Comparison of ENCODE assay signal across 24 mouse cellular contexts in genomic region chr11:101519364-101519763, GRCm38 (mm10). TPM values are rescaled to one million over a fixed set of nuclear protein-coding genes. Genes with fewer than 3 reads are reported as not detected.
DNase-seq lines count a peak whose midpoint lies in the region; ATAC-seq and TF ChIP-seq lines count a peak whose summit lies in the region.
"Had no signal": no experiment of that assay in that cellular context is flagged by ENCODE, and none has a peak within 500 bp of the region (broad histone marks: within the 10 kb centered on the region; RNA-seq: fewer than 3 reads in every experiment).

No protein-coding gene starts in this region.

- no peaks in the 10 kb centered on the region for H3K9me3 ChIP-seq in kidney, embryonic 14.5 days (ENCODE audit: control insufficient read depth, low read length)
- H3K9me3 ChIP-seq in liver, embryonic 15.5 days (replicated peaks) = no peaks in the 10 kb centered on the region
- no peaks in the 10 kb centered on the region for H3K9me3 ChIP-seq in liver, embryonic 11.5 days (ENCODE audit: control insufficient read depth, low read length)
- no peaks in the 10 kb centered on the region for H3K9me3 ChIP-seq in liver, postnatal 0 days (ENCODE audit: low read length)
- H3K9me3 ChIP-seq: embryonic facial prominence, embryonic 12.5 days; embryonic facial prominence, embryonic 15.5 days; G1E; hindbrain, embryonic 12.5 days had no signal

- TF ChIP-seq POLR2A in kidney, adult 2 months (IDR thresholded peaks at IDR 0.05; ENCODE audit: low read depth, low read length) = no peak

- no peak for TF ChIP-seq CTCF in kidney, adult 2 months (conservative IDR thresholded peaks at IDR 0.05; ENCODE audit: insufficient read depth, insufficient read length, low read depth, low read length)
- TF ChIP-seq CTCF in liver, postnatal 0 days (IDR thresholded peaks at IDR 0.05; ENCODE audit: low read depth) = no peak

- H3K4me1 ChIP-seq in kidney, adult 2 months (ENCODE audit: control insufficient read depth, insufficient read depth, low read length) = peaks cover 5% of the 10 kb centered on the region; the same call in 1 of the 2 replicates
- no peaks in the 10 kb centered on the region for H3K4me1 ChIP-seq in kidney, embryonic 14.5 days (ENCODE audit: control insufficient read depth, insufficient read depth, low read length)
- no peaks in the 10 kb centered on the region for H3K4me1 ChIP-seq in liver, embryonic 15.5 days (replicated peaks)
- no peaks in the 10 kb centered on the region for H3K4me1 ChIP-seq in liver, embryonic 11.5 days (replicated peaks; ENCODE audit: control insufficient read depth, insufficient read depth, low read length)
- no peaks in the 10 kb centered on the region; the same call in 1 of the 2 replicates for H3K4me1 ChIP-seq in liver, postnatal 0 days (ENCODE audit: insufficient read depth)
- H3K4me1 ChIP-seq: embryonic facial prominence, embryonic 12.5 days; embryonic facial prominence, embryonic 15.5 days; hindbrain, embryonic 12.5 days had no signal

- no peak overlapping the region for H3K4me2 ChIP-seq in kidney, embryonic 14.5 days (replicated peaks; ENCODE audit: low read depth, low read length)
- no peak overlapping the region for H3K4me2 ChIP-seq in liver, embryonic 15.5 days
- H3K4me2 ChIP-seq in liver, embryonic 11.5 days = no peak overlapping the region
- H3K4me2 ChIP-seq in liver, postnatal 0 days (ENCODE audit: low read depth, low read length) = no peak overlapping the region
- H3K4me2 ChIP-seq: embryonic facial prominence, embryonic 12.5 days; embryonic facial prominence, embryonic 15.5 days; heart, embryonic 11.5 days; hindbrain, embryonic 12.5 days had no signal

- H3K36me3 ChIP-seq in kidney, adult 2 months (ENCODE audit: control insufficient read depth, insufficient read depth, low read length) = no peaks in the 10 kb centered on the region
- peaks cover 46% of the 10 kb centered on the region for H3K36me3 ChIP-seq in kidney, embryonic 14.5 days (ENCODE audit: control insufficient read depth, insufficient read depth, low read length)
- H3K36me3 ChIP-seq in liver, embryonic 15.5 days (replicated peaks) = peaks cover 84% of the 10 kb centered on the region
- peaks cover 17% of the 10 kb centered on the region for H3K36me3 ChIP-seq in liver, embryonic 11.5 days (ENCODE audit: control insufficient read depth, insufficient read depth, low read length)
- H3K36me3 ChIP-seq in liver, postnatal 0 days (replicated peaks; ENCODE audit: insufficient read depth, low read length) = peaks cover 35% of the 10 kb centered on the region

- 65% methylated on average over 6 of the region's 6 CpGs for WGBS in kidney, adult 2 months
- WGBS in kidney, embryonic 14.5 days = 83% methylated on average over 6 of the region's 6 CpGs
- 81% methylated on average over 6 of the region's 6 CpGs for WGBS in liver, embryonic 15.5 days (ENCODE audit: insufficient replicate concordance)
- WGBS in liver, embryonic 11.5 days = 88% methylated on average over 6 of the region's 6 CpGs
- 73% methylated on average over 6 of the region's 6 CpGs for WGBS in liver, postnatal 0 days (ENCODE audit: insufficient replicate concordance)

- H3K27me3 ChIP-seq in kidney, adult 2 months (replicated peaks; ENCODE audit: control insufficient read depth, insufficient read depth, low read length) = no peaks in the 10 kb centered on the region
- H3K27me3 ChIP-seq in kidney, embryonic 14.5 days (ENCODE audit: control insufficient read depth, insufficient read depth, low read length) = no peaks in the 10 kb centered on the region
- no peaks in the 10 kb centered on the region for H3K27me3 ChIP-seq in liver, embryonic 15.5 days
- H3K27me3 ChIP-seq in liver, embryonic 11.5 days (replicated peaks; ENCODE audit: control insufficient read depth, insufficient read depth, low read length) = no peaks in the 10 kb centered on the region
- H3K27me3 ChIP-seq in liver, postnatal 0 days (ENCODE audit: insufficient read depth, low read length) = no peaks in the 10 kb centered on the region
- H3K27me3 ChIP-seq: CH12.LX; embryonic facial prominence, embryonic 12.5 days; embryonic facial prominence, embryonic 15.5 days; hindbrain, embryonic 12.5 days; Patski had no signal

- DNase-seq in kidney, adult 2 months = peak; percentile 33
- DNase-seq in liver, embryonic 11.5 days (ENCODE audit: low spot score) = no peak
- DNase-seq in liver, postnatal 0 days = peak; percentile 25
- no peak for DNase-seq in right cerebral cortex, postnatal 25 days
- DNase-seq: B cell, adult 2 months; cerebellum, adult 11 months; cerebellum, adult 2 months; cerebellum, adult 9-11 months; cerebellum, postnatal 25 days; forebrain, postnatal 0 days; gastrocnemius, adult 2 months; gastrocnemius, postnatal 14 days; heart, adult 11 months had no signal

- H3K4me3 ChIP-seq in kidney, adult 2 months (ENCODE audit: insufficient read depth, low read depth, low read length) = no peak overlapping the region
- no peak overlapping the region for H3K4me3 ChIP-seq in kidney, embryonic 14.5 days (ENCODE audit: low read length)
- H3K4me3 ChIP-seq in liver, embryonic 15.5 days (replicated peaks) = no peak overlapping the region
- H3K4me3 ChIP-seq in liver, embryonic 11.5 days (ENCODE audit: low read depth, low read length) = no peak overlapping the region
- H3K4me3 ChIP-seq in liver, postnatal 0 days (ENCODE audit: low read depth, low read length) = no peak overlapping the region
- H3K4me3 ChIP-seq: embryonic facial prominence, embryonic 12.5 days; embryonic facial prominence, embryonic 15.5 days; gastrocnemius, adult 2 months; hindbrain, embryonic 12.5 days had no signal

- no peak overlapping the region for H3K27ac ChIP-seq in kidney, adult 2 months (ENCODE audit: insufficient read depth, low read depth, low read length)
- H3K27ac ChIP-seq in kidney, embryonic 14.5 days (ENCODE audit: low read depth, low read length) = no peak overlapping the region
- no peak overlapping the region for H3K27ac ChIP-seq in liver, embryonic 15.5 days (replicated peaks)
- no peak overlapping the region for H3K27ac ChIP-seq in liver, embryonic 11.5 days (ENCODE audit: low read depth, low read length)
- H3K27ac ChIP-seq in liver, postnatal 0 days (ENCODE audit: low read depth) = peak overlapping the region; percentile 87
- H3K27ac ChIP-seq: embryonic facial prominence, embryonic 12.5 days; embryonic facial prominence, embryonic 15.5 days; gastrocnemius, adult 2 months; hindbrain, embryonic 12.5 days had no signal

- TF ChIP-seq EP300 in liver, postnatal 0 days (IDR thresholded peaks at IDR 0.05; ENCODE audit: low read depth) = peak; percentile 79

- no peak for ATAC-seq in kidney, embryonic 14.5 days (ENCODE audit: low FRiP score, low TSS enrichment)
- ATAC-seq in liver, embryonic 15.5 days (ENCODE audit: insufficient read depth) = peak; percentile 58
- no peak for ATAC-seq in liver, embryonic 11.5 days (replicated peaks; ENCODE audit: low FRiP score)
- peak; percentile 93 for ATAC-seq in liver, postnatal 0 days
- no peak for ATAC-seq in cerebellum, adult (ENCODE audit: insufficient number of reproducible peaks, low FRiP score, low TSS enrichment)
- ATAC-seq: forebrain, embryonic 14.5 days; forebrain, postnatal 0 days; Patski had no signal

- H3K9ac ChIP-seq in kidney, embryonic 14.5 days (ENCODE audit: low read depth, low read length) = no peak overlapping the region
- no peak overlapping the region for H3K9ac ChIP-seq in liver, embryonic 15.5 days
- no peak overlapping the region for H3K9ac ChIP-seq in liver, embryonic 11.5 days (ENCODE audit: low read depth, low read length)
- no peak overlapping the region for H3K9ac ChIP-seq in liver, postnatal 0 days (replicated peaks)
- H3K9ac ChIP-seq: embryonic facial prominence, embryonic 12.5 days; embryonic facial prominence, embryonic 15.5 days; forebrain, postnatal 0 days; hindbrain, embryonic 12.5 days had no signal

RNA-seq across cellular contexts. Expression of gene Brca1, which starts 32.4 kb away (rescaled TPM):
- 0.12 and 0.16 TPM in 2 replicates for polyA plus RNA-seq in kidney, adult 2 months (2012; rRNA removed)
- polyA plus RNA-seq in kidney, embryonic 14.5 days (2014; fragmentation: Nextera tagmentation; extraction: Ambion mirVana) = 8.7 and 22.0 TPM in 2 replicates
- polyA plus RNA-seq in liver, embryonic 15.5 days (2015; fragmentation: Nextera tagmentation; extraction: Ambion mirVana) = 11.5 and 12.5 TPM in 2 replicates
- polyA plus RNA-seq in liver, embryonic 11.5 days (2014; fragmentation: Nextera tagmentation; extraction: Ambion mirVana) = 19.6 and 22.1 TPM in 2 replicates
- polyA plus RNA-seq in liver, postnatal 0 days (2015; fragmentation: Nextera tagmentation; extraction: Ambion mirVana) = 3.9 and 5.0 TPM in 2 replicates

RNA-seq across cellular contexts. Expression of gene Nbr1, which starts 32.6 kb away (rescaled TPM):
- 107 and 134 TPM in 2 replicates for polyA plus RNA-seq in kidney, adult 2 months (2012; rRNA removed)
- polyA plus RNA-seq in kidney, embryonic 14.5 days (2014; fragmentation: Nextera tagmentation; extraction: Ambion mirVana) = 30.8 and 63.9 TPM in 2 replicates
- 39.5 and 49.8 TPM in 2 replicates for polyA plus RNA-seq in liver, embryonic 15.5 days (2015; fragmentation: Nextera tagmentation; extraction: Ambion mirVana)
- 52.7 and 55.7 TPM in 2 replicates for polyA plus RNA-seq in liver, embryonic 11.5 days (2014; fragmentation: Nextera tagmentation; extraction: Ambion mirVana)
- polyA plus RNA-seq in liver, postnatal 0 days (2015; fragmentation: Nextera tagmentation; extraction: Ambion mirVana) = 32.8 and 35.3 TPM in 2 replicates

RNA-seq across cellular contexts. Expression of gene Vat1, which starts 53.3 kb away (rescaled TPM):
- 59.2 and 62.5 TPM in 2 replicates for polyA plus RNA-seq in kidney, adult 2 months (2012; rRNA removed)
- 25.0 and 28.4 TPM in 2 replicates for polyA plus RNA-seq in kidney, embryonic 14.5 days (2014; fragmentation: Nextera tagmentation; extraction: Ambion mirVana)
- polyA plus RNA-seq in liver, embryonic 15.5 days (2015; fragmentation: Nextera tagmentation; extraction: Ambion mirVana) = 10.0 and 10.8 TPM in 2 replicates
- 16.8 and 19.5 TPM in 2 replicates for polyA plus RNA-seq in liver, embryonic 11.5 days (2014; fragmentation: Nextera tagmentation; extraction: Ambion mirVana)
- polyA plus RNA-seq in liver, postnatal 0 days (2015; fragmentation: Nextera tagmentation; extraction: Ambion mirVana) = 8.3 and 8.4 TPM in 2 replicates

RNA-seq across cellular contexts. Expression of gene Rnd2, which starts 54.6 kb away (rescaled TPM):
- 14.1 and 15.3 TPM in 2 replicates for polyA plus RNA-seq in kidney, adult 2 months (2012; rRNA removed)
- 7.0 and 10.8 TPM in 2 replicates for polyA plus RNA-seq in kidney, embryonic 14.5 days (2014; fragmentation: Nextera tagmentation; extraction: Ambion mirVana)
- 2.0 and 2.1 TPM in 2 replicates for polyA plus RNA-seq in liver, embryonic 15.5 days (2015; fragmentation: Nextera tagmentation; extraction: Ambion mirVana)
- polyA plus RNA-seq in liver, embryonic 11.5 days (2014; fragmentation: Nextera tagmentation; extraction: Ambion mirVana) = 3.7 and 5.4 TPM in 2 replicates
- 1.9 and 2.0 TPM in 2 replicates for polyA plus RNA-seq in liver, postnatal 0 days (2015; fragmentation: Nextera tagmentation; extraction: Ambion mirVana)

Comparison
In these comparisons a context has a peak if more than half of its experiments do, and no peak if none do; other contexts are left out.
1. DNase-seq: peak in kidney, adult 2 months (single experiment) and liver, postnatal 0 days (single experiment); none in liver, embryonic 11.5 days (single experiment) and right cerebral cortex, postnatal 25 days (single experiment).
2. ATAC-seq: peak in liver, embryonic 15.5 days (single experiment) and liver, postnatal 0 days (single experiment); none in kidney, embryonic 14.5 days (single experiment), liver, embryonic 11.5 days (single experiment) and cerebellum, adult (single experiment).